Comparison of ENCODE assay signal across 10 mouse cellular contexts in the genomic region with DNA sequence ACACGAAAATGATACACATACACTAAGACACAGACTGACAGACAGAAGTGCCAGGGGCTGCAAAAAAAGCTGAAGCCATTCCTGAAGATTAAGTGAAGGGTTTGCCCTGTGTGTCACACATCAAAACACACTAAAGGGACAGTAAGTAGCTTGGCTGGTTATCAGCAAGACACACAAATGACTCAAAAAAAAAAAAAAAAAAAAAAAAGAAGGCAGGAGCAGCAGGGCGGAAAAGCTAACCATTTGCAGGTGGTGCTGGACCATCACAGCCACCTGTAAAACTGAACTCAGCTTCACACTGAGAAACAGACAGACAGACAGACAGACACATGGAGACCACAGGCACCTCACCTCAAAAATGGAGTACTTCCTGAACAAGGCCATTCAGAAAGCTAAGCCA. TPM values are rescaled to one million over a fixed set of nuclear protein-coding genes. Genes with fewer than 3 reads are reported as not detected.
A peak's percentile ranks its signal among the peaks of the same experiment; 100 is the strongest.
DNase-seq lines count a peak whose midpoint lies in the region; ATAC-seq and TF ChIP-seq lines count a peak whose summit lies in the region.
"Had no signal": no experiment of that assay in that cellular context is flagged by ENCODE, and none has a peak within 500 bp of the region (broad histone marks: within the 10 kb centered on the region; RNA-seq: fewer than 3 reads in every experiment).

No protein-coding gene starts in this region.

- ATAC-seq in lung, embryonic 14.5 days (ENCODE audit: insufficient read depth): no peak
- ATAC-seq in embryonic facial prominence, embryonic 15.5 days (ENCODE audit: insufficient number of reproducible peaks, low FRiP score, low TSS enrichment, low read depth): no peak
- ATAC-seq in intestine, postnatal 0 days: no peak
- ATAC-seq in neural tube, embryonic 13.5 days (ENCODE audit: low read depth): no peak

- peak overlapping the region; percentile 87 for H3K4me2 ChIP-seq in lung, embryonic 14.5 days
- no peak overlapping the region; the same call in 1 of the 2 replicates for H3K4me2 ChIP-seq in embryonic facial prominence, embryonic 15.5 days (replicated peaks)
- H3K4me2 ChIP-seq in intestine, postnatal 0 days (replicated peaks; ENCODE audit: low read depth): peak overlapping the region; percentile 73
- peak overlapping the region; percentile 66 for H3K4me2 ChIP-seq in neural tube, embryonic 13.5 days

- DNase-seq in lung, embryonic 14.5 days: no peak
- DNase-seq in lung, adult 2 months: no peak
- no peak for DNase-seq in layer of hippocampus, adult 18-20 months (ENCODE audit: low spot score in 2 of 2)
- DNase-seq in frontal cortex, postnatal 14 days (ENCODE audit: low spot score in 2 of 2): no peak
- DNase-seq: cerebellum, postnatal 36 days; heart, adult 11 months; thymus, postnatal 4 days had no signal

- no peak overlapping the region for H3K9ac ChIP-seq in lung, embryonic 14.5 days
- H3K9ac ChIP-seq in embryonic facial prominence, embryonic 15.5 days: no peak overlapping the region
- no peak overlapping the region for H3K9ac ChIP-seq in intestine, postnatal 0 days (ENCODE audit: low read depth, low read length)
- peak overlapping the region; percentile 45; the same call in 1 of the 2 replicates for H3K9ac ChIP-seq in neural tube, embryonic 13.5 days

- no peaks in the 10 kb centered on the region; the same call in 1 of the 2 replicates for H3K9me3 ChIP-seq in lung, embryonic 14.5 days (ENCODE audit: low read depth, low read length)
- H3K9me3 ChIP-seq in embryonic facial prominence, embryonic 15.5 days (replicated peaks): no peaks in the 10 kb centered on the region
- no peaks in the 10 kb centered on the region for H3K9me3 ChIP-seq in intestine, postnatal 0 days (ENCODE audit: control insufficient read depth)
- 0 out of 2 replicates have a peak, but pooled peaks cover 3% of the 10 kb centered on the region for H3K9me3 ChIP-seq in neural tube, embryonic 13.5 days

- peak overlapping the region; percentile 89 for H3K4me3 ChIP-seq in lung, embryonic 14.5 days (ENCODE audit: low read depth, low read length)
- H3K4me3 ChIP-seq in lung, adult 2 months (replicated peaks; ENCODE audit: extremely low read depth, low read depth, low read length): no peak overlapping the region
- 0 out of 2 replicates have a peak overlapping the region, but pooled peaks have one; percentile 9 for H3K4me3 ChIP-seq in embryonic facial prominence, embryonic 15.5 days (replicated peaks)
- no peak overlapping the region for H3K4me3 ChIP-seq in intestine, postnatal 0 days (ENCODE audit: low read depth, low read length)
- H3K4me3 ChIP-seq in neural tube, embryonic 13.5 days: no peak overlapping the region

- H3K36me3 ChIP-seq in lung, embryonic 14.5 days (ENCODE audit: insufficient read depth): peaks cover 18% of the 10 kb centered on the region
- H3K36me3 ChIP-seq in embryonic facial prominence, embryonic 15.5 days: peaks cover 17% of the 10 kb centered on the region
- peaks cover 9% of the 10 kb centered on the region; the same call in 1 of the 2 replicates for H3K36me3 ChIP-seq in intestine, postnatal 0 days (ENCODE audit: control insufficient read depth, insufficient read depth)
- H3K36me3 ChIP-seq in neural tube, embryonic 13.5 days: peaks cover 24% of the 10 kb centered on the region

- peaks cover 10% of the 10 kb centered on the region for H3K4me1 ChIP-seq in lung, embryonic 14.5 days (ENCODE audit: insufficient read depth)
- H3K4me1 ChIP-seq in lung, adult 2 months (ENCODE audit: control insufficient read depth, insufficient read depth, low read length): peaks cover 5% of the 10 kb centered on the region
- H3K4me1 ChIP-seq in embryonic facial prominence, embryonic 15.5 days: peaks cover 22% of the 10 kb centered on the region
- 0 out of 2 replicates have a peak, but pooled peaks cover 4% of the 10 kb centered on the region for H3K4me1 ChIP-seq in intestine, postnatal 0 days (replicated peaks; ENCODE audit: control insufficient read depth, insufficient read depth, low read length)
- H3K4me1 ChIP-seq in neural tube, embryonic 13.5 days (replicated peaks): peaks cover 31% of the 10 kb centered on the region

- H3K27ac ChIP-seq in lung, embryonic 14.5 days (ENCODE audit: low read depth): no peak overlapping the region
- H3K27ac ChIP-seq in embryonic facial prominence, embryonic 15.5 days (replicated peaks): no peak overlapping the region
- H3K27ac ChIP-seq in intestine, postnatal 0 days (ENCODE audit: low read depth, low read length): no peak overlapping the region
- no peak overlapping the region for H3K27ac ChIP-seq in neural tube, embryonic 13.5 days (replicated peaks)

- WGBS in lung, embryonic 14.5 days: 81% methylated on average over 2 of the region's 2 CpGs
- 91% methylated on average over 2 of the region's 2 CpGs for WGBS in lung, adult 2 months
- WGBS in embryonic facial prominence, embryonic 15.5 days: 74% methylated on average over 2 of the region's 2 CpGs
- 85% methylated on average over 2 of the region's 2 CpGs for WGBS in intestine, postnatal 0 days
- 97% methylated on average over 2 of the region's 2 CpGs for WGBS in neural tube, embryonic 13.5 days

- no peak for TF ChIP-seq POLR2A in lung, adult 2 months (IDR thresholded peaks at IDR 0.05; ENCODE audit: borderline replicate concordance, extremely low read depth, low read depth, low read length)

- H3K27me3 ChIP-seq in lung, embryonic 14.5 days (ENCODE audit: insufficient read depth, low read length): no peaks in the 10 kb centered on the region
- H3K27me3 ChIP-seq in embryonic facial prominence, embryonic 15.5 days: no peaks in the 10 kb centered on the region
- no peaks in the 10 kb centered on the region for H3K27me3 ChIP-seq in intestine, postnatal 0 days (replicated peaks; ENCODE audit: control insufficient read depth, insufficient read depth, low read length)
- H3K27me3 ChIP-seq in neural tube, embryonic 13.5 days: no peaks in the 10 kb centered on the region

- no peak for TF ChIP-seq CTCF in lung, embryonic 14.5 days (IDR thresholded peaks at IDR 0.05; ENCODE audit: low read depth)
- TF ChIP-seq CTCF in lung, adult 2 months (IDR thresholded peaks at IDR 0.05; ENCODE audit: insufficient read depth, low read length): no peak
- TF ChIP-seq CTCF in intestine, postnatal 0 days (IDR thresholded peaks at IDR 0.05; ENCODE audit: low read depth): no peak

RNA-seq across cellular contexts. Expression of a gene that starts 2.1 kb away (rescaled TPM):
- polyA plus RNA-seq in lung, embryonic 14.5 days (2014; fragmentation: Nextera tagmentation; extraction: Ambion mirVana): 63.4 and 64.0 TPM in 2 replicates
- 28.1 and 34.1 TPM in 2 replicates for polyA plus RNA-seq in lung, adult 2 months (2012; rRNA removed)
- 49.5 and 54.9 TPM in 2 replicates for polyA plus RNA-seq in embryonic facial prominence, embryonic 15.5 days (2015; fragmentation: Nextera tagmentation; extraction: Ambion mirVana)
- polyA plus RNA-seq in intestine, postnatal 0 days (2015; fragmentation: Nextera tagmentation; extraction: Ambion mirVana): 18.2 and 19.1 TPM in 2 replicates
- polyA plus RNA-seq in neural tube, embryonic 13.5 days (2015; fragmentation: Nextera tagmentation; extraction: Ambion mirVana): 38.5 and 42.6 TPM in 2 replicates
- 10 to 100 TPM; 19.7 to 20.2 TPM for total RNA-seq in layer of hippocampus, adult 18-20 months (2021)

RNA-seq across cellular contexts. Expression of a gene that starts 49.2 kb away (rescaled TPM):
- polyA plus RNA-seq in lung, embryonic 14.5 days (2014; fragmentation: Nextera tagmentation; extraction: Ambion mirVana): 57.5 and 61.1 TPM in 2 replicates
- polyA plus RNA-seq in lung, adult 2 months (2012; rRNA removed): 21.2 and 28.6 TPM in 2 replicates
- polyA plus RNA-seq in embryonic facial prominence, embryonic 15.5 days (2015; fragmentation: Nextera tagmentation; extraction: Ambion mirVana): 99.9 and 103 TPM in 2 replicates
- polyA plus RNA-seq in intestine, postnatal 0 days (2015; fragmentation: Nextera tagmentation; extraction: Ambion mirVana): 26.0 and 26.7 TPM in 2 replicates
- polyA plus RNA-seq in neural tube, embryonic 13.5 days (2015; fragmentation: Nextera tagmentation; extraction: Ambion mirVana): 369 and 526 TPM in 2 replicates
- 10 to 100 TPM; 62.2 to 63.7 TPM for total RNA-seq in layer of hippocampus, adult 18-20 months (2021)

Comparison
In these comparisons a context has a peak if more than half of its experiments do, and no peak if none do; other contexts are left out.
1. H3K4me3 ChIP-seq: peak in lung, embryonic 14.5 days (single experiment) and embryonic facial prominence, embryonic 15.5 days (single experiment); none in lung, adult 2 months (single experiment), intestine, postnatal 0 days (single experiment) and neural tube, embryonic 13.5 days (single experiment).